In the genomic region with DNA sequence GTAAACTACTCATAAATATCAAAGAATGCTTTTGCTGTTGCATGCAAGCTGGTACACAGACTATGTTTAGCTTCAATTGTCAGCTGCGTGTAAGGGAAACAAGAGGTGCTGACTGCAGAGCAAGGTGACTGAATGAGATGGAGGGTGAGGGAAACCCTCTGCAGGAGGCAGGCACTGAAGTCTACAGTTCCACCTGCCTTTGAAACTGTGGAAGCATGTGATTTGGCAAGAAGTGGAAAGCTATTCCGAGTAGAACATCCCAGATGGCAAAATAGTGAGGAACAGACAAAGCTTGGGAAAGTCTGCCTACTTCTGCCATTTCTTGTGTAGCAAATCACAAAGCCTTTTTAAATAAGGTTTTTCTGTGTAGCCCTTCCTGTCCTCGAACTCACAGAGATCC, we compare ENCODE assay signal across 16 mouse cellular contexts. TPM values are rescaled to one million over a fixed set of nuclear protein-coding genes. Genes with fewer than 3 reads are reported as not detected.
A peak's percentile ranks its signal among the peaks of the same experiment; 100 is the strongest.
DNase-seq lines count a peak whose midpoint lies in the region; ATAC-seq and TF ChIP-seq lines count a peak whose summit lies in the region.
"Had no signal": no experiment of that assay in that cellular context is flagged by ENCODE, and none has a peak within 500 bp of the region (broad histone marks: within the 10 kb centered on the region; RNA-seq: fewer than 3 reads in every experiment).

No protein-coding gene starts in this region.

- H3K4me3 ChIP-seq in layer of hippocampus, adult 2 months, result no peak overlapping the region
- H3K4me3 ChIP-seq in hindbrain, embryonic 13.5 days, result no peak overlapping the region
- H3K4me3 ChIP-seq in kidney, embryonic 16.5 days (ENCODE audit: low read length), result no peak overlapping the region
- H3K4me3 ChIP-seq: heart, embryonic 10.5 days; kidney, embryonic 15.5 days; liver, embryonic 15.5 days; myocyte had no signal

- no peak overlapping the region for H3K4me2 ChIP-seq in hindbrain, embryonic 13.5 days
- no peak overlapping the region for H3K4me2 ChIP-seq in kidney, embryonic 16.5 days (replicated peaks; ENCODE audit: low read depth, low read length)
- H3K4me2 ChIP-seq: kidney, embryonic 15.5 days; liver, embryonic 15.5 days had no signal

- H3K36me3 ChIP-seq in hindbrain, embryonic 13.5 days, result peaks cover 71% of the 10 kb centered on the region
- peaks cover 39% of the 10 kb centered on the region for H3K36me3 ChIP-seq in kidney, embryonic 16.5 days (ENCODE audit: insufficient read depth, low read length)

- peak overlapping the region; percentile 84 for H3K27ac ChIP-seq in layer of hippocampus, adult 2 months
- no peak overlapping the region for H3K27ac ChIP-seq in hindbrain, embryonic 13.5 days
- H3K27ac ChIP-seq in kidney, embryonic 16.5 days (ENCODE audit: low read length), result no peak overlapping the region
- H3K27ac ChIP-seq: heart, embryonic 10.5 days; kidney, embryonic 15.5 days; liver, embryonic 15.5 days had no signal

- H3K4me1 ChIP-seq in hindbrain, embryonic 13.5 days (replicated peaks), result peaks cover 4% of the 10 kb centered on the region; the same call in 1 of the 2 replicates
- H3K4me1 ChIP-seq in kidney, embryonic 16.5 days (ENCODE audit: insufficient read depth, low read length), result peaks cover 1% of the 10 kb centered on the region; the same call in 1 of the 2 replicates
- H3K4me1 ChIP-seq: heart, embryonic 10.5 days; kidney, embryonic 15.5 days; liver, embryonic 15.5 days had no signal

- intact Hi-C loops in left cerebral cortex, postnatal 25 days (cut with DNase I), result no loop called here
- intact Hi-C loops in heart, postnatal 10 days (cut with DNase I), result no loop called here

- no peak overlapping the region for H3K9ac ChIP-seq in hindbrain, embryonic 13.5 days
- H3K9ac ChIP-seq in kidney, embryonic 16.5 days (replicated peaks; ENCODE audit: low read length), result no peak overlapping the region
- H3K9ac ChIP-seq: kidney, embryonic 15.5 days; liver, embryonic 15.5 days had no signal

- 83% methylated on average over 3 of the region's 3 CpGs for WGBS in hindbrain, embryonic 13.5 days
- WGBS in kidney, embryonic 16.5 days, result 90% methylated on average over 3 of the region's 3 CpGs

- H3K9me3 ChIP-seq in hindbrain, embryonic 13.5 days, result no peaks in the 10 kb centered on the region
- H3K9me3 ChIP-seq in kidney, embryonic 16.5 days (ENCODE audit: low read length), result no peaks in the 10 kb centered on the region
- H3K9me3 ChIP-seq: heart, embryonic 10.5 days; kidney, embryonic 15.5 days; liver, embryonic 15.5 days had no signal

- no peaks in the 10 kb centered on the region for H3K27me3 ChIP-seq in hindbrain, embryonic 13.5 days
- H3K27me3 ChIP-seq in kidney, embryonic 16.5 days (ENCODE audit: insufficient read depth, low read length), result no peaks in the 10 kb centered on the region
- H3K27me3 ChIP-seq: kidney, embryonic 15.5 days; liver, embryonic 15.5 days had no signal

- ATAC-seq in hindbrain, embryonic 13.5 days (ENCODE audit: low FRiP score), result no peak
- ATAC-seq in kidney, embryonic 16.5 days (ENCODE audit: low FRiP score, low TSS enrichment), result no peak
- ATAC-seq: inflammation-experienced regulatory T-cells, adult 6 months had no signal

- DNase-seq in frontal cortex, adult 2 months (ENCODE audit: extremely low spot score in 1 of 2, low spot score in 1 of 2), result peak; percentile 41 to 68
- no peak for DNase-seq in frontal cortex, postnatal 14 days (ENCODE audit: low spot score in 2 of 2)
- peak; percentile 46 to 53 for DNase-seq in cerebellum, adult 18-20 months
- peak; percentile 40 to 73 for DNase-seq in layer of hippocampus, adult 2 months (ENCODE audit: low spot score in 2 of 2)
- DNase-seq in left cerebral cortex, postnatal 25 days (ENCODE audit: low spot score in 2 of 2), result peak; percentile 42 to 90
- no peak for DNase-seq in heart, postnatal 10 days
- DNase-seq: adrenal gland, adult 8-10 months; heart, postnatal 36 days; lung, postnatal 14 days had no signal

- TF ChIP-seq CTCF in layer of hippocampus, adult 2 months (conservative IDR thresholded peaks at IDR 0.05), result no peak

RNA-seq across cellular contexts. Expression of a gene that starts 53.3 kb away (rescaled TPM):
- 110 and 130 TPM in 2 replicates for polyA plus RNA-seq in frontal cortex, adult 2 months (2012; rRNA removed)
- 10 to 100 TPM; 57.3 to 60.5 TPM for total RNA-seq in layer of hippocampus, adult 2 months (2021)
- total RNA-seq in left cerebral cortex, postnatal 25 days (2021), result 10 to 100 TPM; 54.4 to 58.0 TPM
- polyA plus RNA-seq in hindbrain, embryonic 13.5 days (2015; fragmentation: Nextera tagmentation; extraction: Ambion mirVana), result 126 and 130 TPM in 2 replicates
- total RNA-seq in heart, postnatal 10 days (2021), result 10 to 100 TPM; 72.8 to 77.8 TPM
- polyA plus RNA-seq in kidney, embryonic 16.5 days (2015; fragmentation: Nextera tagmentation; extraction: Ambion mirVana), result 97.9 and 99.2 TPM in 2 replicates

Comparison
In these comparisons a context has a peak if more than half of its experiments do, and no peak if none do; other contexts are left out.
1. DNase-seq: peak in frontal cortex, adult 2 months (2 of 2), cerebellum, adult 18-20 months (2 of 2), layer of hippocampus, adult 2 months (2 of 2) and left cerebral cortex, postnatal 25 days (2 of 2); none in frontal cortex, postnatal 14 days (0 of 2) and heart, postnatal 10 days (0 of 2).